Mouse (Mus musculus) forebrain, postnatal 0 days (tissue): ENCODE results near the gene Pigx. TPM values are rescaled to one million over a fixed set of nuclear protein-coding genes. Genes with fewer than 3 reads are reported as not detected.
"Not testable (repeated sequence)": the region's sequence is repeated elsewhere in the genome, so short reads cannot be mapped to it uniquely, and the experiment has no call there.

Experiments
- ATAC-seq: fragments of 200-750 bp; cut with Nextera tagmentation; 2 replicates; pipeline ENCODE4 v1.8.0; 2017; ENCODE audit warnings: mild to moderate bottlenecking, moderate library complexity
- DNase-seq: peaks from one replicate; pipeline ENCODE4 v3.0.0-alpha.2; 2015
- H3K27ac ChIP-seq: fragments of 300-500 bp; sonication (generic); 2 replicates; pipeline ENCODE4 v1.5.1; 2014; ENCODE audit warnings: low read depth, mild to moderate bottlenecking, antibody characterized with exemption, low read length, moderate library complexity, mixed read lengths
- H3K27me3 ChIP-seq: fragments of 300-500 bp; sonication (generic); 2 replicates; pipeline ENCODE4 v1.6.1; 2014; ENCODE audit warnings: mild to moderate bottlenecking, low read length, mixed read lengths; ENCODE audit not compliant: insufficient read depth
- H3K36me3 ChIP-seq: fragments of 300-500 bp; sonication (generic); 2 replicates; pipeline ENCODE4 v1.6.1; 2014; ENCODE audit warnings: mild to moderate bottlenecking, moderate library complexity; ENCODE audit not compliant: insufficient read depth
- H3K4me1 ChIP-seq: fragments of 300-500 bp; sonication (generic); 2 replicates; pipeline ENCODE4 v1.6.1; 2014; ENCODE audit warnings: antibody characterized with exemption; ENCODE audit not compliant: insufficient read depth
- H3K4me2 ChIP-seq: fragments of 300-500 bp; sonication (generic); 2 replicates; pipeline ENCODE4 v1.6.1; 2014; ENCODE audit warnings: low read depth, mild to moderate bottlenecking, moderate library complexity
- H3K4me3 ChIP-seq: fragments of 300-500 bp; sonication (generic); 2 replicates; pipeline ENCODE4 v1.5.1; 2014; ENCODE audit warnings: low read depth, low read length, mixed read lengths
- H3K9ac ChIP-seq: fragments of 300-500 bp; sonication (generic); 2 replicates; pipeline ENCODE4 v1.6.1; 2014; ENCODE audit warnings: mild to moderate bottlenecking
- H3K9me3 ChIP-seq: fragments of 300-500 bp; sonication (generic); 2 replicates; pipeline ENCODE4 v1.6.1; 2016; ENCODE audit warnings: low read length
- CTCF ChIP-seq: sonication (generic); IDR thresholded peaks from 2 replicates; pipeline ENCODE4 v1.5.1; 2016; ENCODE audit warnings: antibody characterized with exemption, control low read depth, low read depth
- WGBS: fragments of 180-500 bp; shearing (Covaris S2); extraction: QIAGEN DNeasy Blood & Tissue Kit; methylation state at CpG from one replicate; pipeline ENCODE4 v1.1.7; 2014; 5-methylcytosine and 5-hydroxymethylcytosine counted together
- polyA plus RNA-seq: library from polyadenylated mRNA; unstranded; fragments of >200 nt; fragmentation: Nextera tagmentation; extraction: Ambion mirVana; gene quantifications from 2 replicates; pipeline ENCODE4 v1.2.1, GENCODE M21; 2015
- total RNA-seq: library from RNA; depleted of rRNA; stranded (reverse); fragments of >200 nt; gene quantifications from 2 replicates; pipeline ENCODE4 v1.2.3, GENCODE M21; 2014

Pigx gene
- total and polyA plus RNA-seq, 2 experiments from 2014 or later, result 71.7 to 113 TPM

- no peak for ATAC-seq
- Histone ChIP-seq H3K4me3 (no peak overlapping the region), H3K36me3 (peaks cover 30% of the 10 kb centered on the region), H3K27me3 (no peaks in the 10 kb centered on the region), H3K27ac (no peak overlapping the region), H3K4me1 (no peaks in the 10 kb centered on the region), H3K4me2 (no peak overlapping the region), H3K9ac (no peak overlapping the region), H3K9me3 (no peaks in the 10 kb centered on the region)
- no peak for DNase-seq
- no peak for TF ChIP-seq CTCF
- WGBS, result 91% methylated on average over 2 of the region's 2 CpGs
Observed at GRCm38 (mm10) chr16:32108578-32108977, 9.0 kb upstream of the Pigx start.

- H3K27ac ChIP-seq, result no peak overlapping the region
- ATAC-seq, result no peak
- no peak overlapping the region for H3K4me3 ChIP-seq
- peaks cover 34% of the 10 kb centered on the region for H3K36me3 ChIP-seq
- no peak for DNase-seq
- 75% methylated on average over 7 of the region's 7 CpGs for WGBS
- H3K27me3 ChIP-seq, result no peaks in the 10 kb centered on the region
- H3K9me3 ChIP-seq, result no peaks in the 10 kb centered on the region
- no peaks in the 10 kb centered on the region for H3K4me1 ChIP-seq
- H3K4me2 ChIP-seq, result no peak overlapping the region
- H3K9ac ChIP-seq, result no peak overlapping the region
- no peak for TF ChIP-seq CTCF
Observed at GRCm38 (mm10) chr16:32108170-32108569, 8.6 kb upstream of the Pigx start.

GRCm38 (mm10) chr16:32107342-32108045, 8.0 kb upstream of the Pigx start:
- peaks cover 35% of the 10 kb centered on the region for H3K36me3 ChIP-seq
- no peak for TF ChIP-seq CTCF

GRCm38 (mm10) chr16:32105698-32106097, 6.2 kb upstream of the Pigx start:
- no peak for TF ChIP-seq CTCF
- Histone ChIP-seq H3K9me3 (no peaks in the 10 kb centered on the region), H3K9ac (no peak overlapping the region), H3K4me3 (no peak overlapping the region), H3K36me3 (peaks cover 35% of the 10 kb centered on the region), H3K27me3 (no peaks in the 10 kb centered on the region), H3K27ac (no peak overlapping the region), H3K4me2 (no peak overlapping the region), H3K4me1 (no peaks in the 10 kb centered on the region)
- DNase-seq (no peak), ATAC-seq (no peak)
- WGBS, result 97% methylated on average over 1 of the region's 1 CpGs

More at GRCm38 (mm10) chr16:32107342-32108045, 8.0 kb upstream of the Pigx start:
- H3K9me3 ChIP-seq, result no peaks in the 10 kb centered on the region
- no peak overlapping the region for H3K4me3 ChIP-seq
- no peak for DNase-seq
- no peak overlapping the region for H3K4me2 ChIP-seq
- H3K9ac ChIP-seq, result no peak overlapping the region
- no peaks in the 10 kb centered on the region for H3K27me3 ChIP-seq
- no peak for ATAC-seq
- 95% methylated on average over 12 of the region's 12 CpGs for WGBS
- H3K4me1 ChIP-seq, result no peaks in the 10 kb centered on the region
- H3K27ac ChIP-seq, result no peak overlapping the region

- ATAC-seq, result no peak
- Histone ChIP-seq H3K4me2 (no peak overlapping the region), H3K4me1 (no peaks in the 10 kb centered on the region; the same call in 1 of the 2 replicates), H3K9me3 (no peaks in the 10 kb centered on the region), H3K27ac (no peak overlapping the region), H3K9ac (no peak overlapping the region), H3K4me3 (no peak overlapping the region), H3K27me3 (no peaks in the 10 kb centered on the region), H3K36me3 (peaks cover 27% of the 10 kb centered on the region)
- WGBS, result 86% methylated on average over 13 of the region's 13 CpGs
- DNase-seq, result no peak
- no peak for TF ChIP-seq CTCF
Observed at GRCm38 (mm10) chr16:32102295-32102694, 2.8 kb upstream of the Pigx start.

- Histone ChIP-seq H3K4me2 (peak overlapping the region; percentile 78), H3K9me3 (no peaks in the 10 kb centered on the region), H3K27me3 (no peaks in the 10 kb centered on the region), H3K9ac (peak overlapping the region; percentile 81), H3K4me1 (no peaks in the 10 kb centered on the region; the same call in 1 of the 2 replicates), H3K36me3 (peaks cover 14% of the 10 kb centered on the region), H3K4me3 (peak overlapping the region; percentile 97), H3K27ac (peak overlapping the region; percentile 73)
- DNase-seq (peak; percentile 56), ATAC-seq (peak; percentile 59)
- TF ChIP-seq CTCF, result no peak
- WGBS, result 3% methylated on average over 39 of the region's 39 CpGs
Observed at GRCm38 (mm10) chr16:32098897-32099637, 473 bp downstream of the Pigx start.

- not testable (repeated sequence) for ATAC-seq, H3K9me3 ChIP-seq, H3K9ac ChIP-seq, H3K4me3 ChIP-seq, H3K4me2 ChIP-seq, H3K27ac ChIP-seq, H3K27me3 ChIP-seq, H3K36me3 ChIP-seq, H3K4me1 ChIP-seq, DNase-seq
- WGBS, result 86% methylated on average over 2 of the region's 2 CpGs
Observed at GRCm38 (mm10) chr16:32097757-32098156, 1.8 kb downstream of the Pigx start.
